Mouse (Mus musculus) monocyte, adult 59 days (primary cell): ENCODE results near the gene Slc35b2. TPM values are rescaled to one million over a fixed set of nuclear protein-coding genes. Genes with fewer than 3 reads are reported as not detected.

ENCODE experiments used
- total RNA-seq, 2 experiments: library from RNA; stranded (reverse); gene quantifications; one replicate each; pipeline ENCODE4 v1.2.4; 2023

The Slc35b2 gene
- total RNA-seq: 10 to 100 TPM; 74.0 to 90.3 TPM

GRCm38 (mm10) chr17:45563655-45564530 lies at the start of gene Slc35b2:
TSS of gene Slc35b2 (plus strand) at chr17:45563874.

GRCm38 (mm10) chr17:45523263-45523662 lies 40.4 kb upstream of the Slc35b2 start, which contains the start of gene Tcte1:
TSS of gene Tcte1 (plus strand) at chr17:45523434.

GRCm38 (mm10) chr17:45549617-45550181 lies 14.0 kb upstream of the Slc35b2 start, which contains the start of gene Tmem151b:
TSS of gene Tmem151b (minus strand) at chr17:45549677.

GRCm38 (mm10) chr17:45555452-45556106 lies 8.1 kb upstream of the Slc35b2 start, which contains the start of gene Nfkbie:
TSS of gene Nfkbie (plus strand) at chr17:45555703.

GRCm38 (mm10) chr17:45573087-45573779 lies 9.6 kb downstream of the Slc35b2 start, which contains the start of gene Hsp90ab1:
TSS of gene Hsp90ab1 (minus strand) at chr17:45573271.

GRCm38 (mm10) chr17:45599446-45600242 lies 36.0 kb downstream of the Slc35b2 start, which contains the start of gene Slc29a1:
TSS of gene Slc29a1 (minus strand) at chr17:45599606.

GRCm38 (mm10) chr17:45601877-45602304 lies 38.2 kb downstream of the Slc35b2 start, which contains the start of gene Mymx:
TSS of gene Mymx (minus strand) at chr17:45602102.

Other genes starting within 250 kb of the Slc35b2 start
- gene Cdc5l, start 130.1 kb upstream of the Slc35b2 start, total RNA-seq: 10 to 100 TPM; 77.3 to 78.2 TPM
- not detected for gene Spats1, start 88.5 kb upstream of the Slc35b2 start, total RNA-seq
- gene Aars2, start 57.0 kb upstream of the Slc35b2 start, total RNA-seq: 1 to 10 TPM; 8.9 TPM
- gene Tcte1, start 40.4 kb upstream of the Slc35b2 start, total RNA-seq: not detected
- gene Tmem151b, start 14.2 kb upstream of the Slc35b2 start, total RNA-seq: under 1 TPM; 0.09 to 0.18 TPM
- 100 to 1,000 TPM; 172 to 190 TPM for gene Nfkbie, start 8.2 kb upstream of the Slc35b2 start, total RNA-seq
- gene Hsp90ab1, start 9.4 kb downstream of the Slc35b2 start, total RNA-seq: 100 to 1,000 TPM; 744 to 768 TPM
- 100 to 1,000 TPM; 103 to 113 TPM for gene Slc29a1, start 35.7 kb downstream of the Slc35b2 start, total RNA-seq
- not detected for gene Mymx, start 38.2 kb downstream of the Slc35b2 start, total RNA-seq
- gene Capn11, start 95.5 kb downstream of the Slc35b2 start, total RNA-seq: 1 to 10 TPM; 1.2 to 2.0 TPM
- 10 to 100 TPM; 47.5 to 51.1 TPM for gene Mrpl14, start 122.4 kb downstream of the Slc35b2 start, total RNA-seq
- 10 to 100 TPM; 34.6 to 34.9 TPM for gene Tmem63b, start 123.0 kb downstream of the Slc35b2 start, total RNA-seq
- not detected for gene 1600014C23Rik, start 170.0 kb downstream of the Slc35b2 start, total RNA-seq